Mouse (Mus musculus) heart, adult 11 months (tissue): Measurements from ENCODE around the gene Mapkapk5.
"Not testable (repeated sequence)": the region's sequence is repeated elsewhere in the genome, so short reads cannot be mapped to it uniquely, and the experiment has no call there.

Experiments
- DNase-seq: peaks from one replicate; pipeline ENCODE4 v3.0.0; 2022

The Mapkapk5 gene

DNA sequence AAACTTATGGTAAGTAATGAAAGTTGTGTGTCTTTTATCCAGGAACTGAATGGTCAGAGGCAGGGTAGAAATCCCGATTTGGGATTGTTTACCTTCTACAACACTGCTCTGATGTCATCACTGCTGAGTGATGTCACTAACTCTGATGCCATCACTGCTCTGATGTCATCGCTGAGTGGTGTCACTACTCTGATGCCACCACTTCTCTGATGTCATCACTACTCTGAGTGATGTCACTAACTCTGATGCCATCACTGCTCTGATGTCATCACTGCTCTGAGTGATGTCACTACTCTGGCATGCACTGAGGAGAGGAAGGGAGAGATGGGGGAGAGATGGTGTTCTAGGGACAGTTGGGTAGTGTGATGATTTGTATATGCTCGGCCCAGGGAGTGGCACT, 16.7 kb upstream of the Mapkapk5 start:
- no peak for DNase-seq

DNA sequence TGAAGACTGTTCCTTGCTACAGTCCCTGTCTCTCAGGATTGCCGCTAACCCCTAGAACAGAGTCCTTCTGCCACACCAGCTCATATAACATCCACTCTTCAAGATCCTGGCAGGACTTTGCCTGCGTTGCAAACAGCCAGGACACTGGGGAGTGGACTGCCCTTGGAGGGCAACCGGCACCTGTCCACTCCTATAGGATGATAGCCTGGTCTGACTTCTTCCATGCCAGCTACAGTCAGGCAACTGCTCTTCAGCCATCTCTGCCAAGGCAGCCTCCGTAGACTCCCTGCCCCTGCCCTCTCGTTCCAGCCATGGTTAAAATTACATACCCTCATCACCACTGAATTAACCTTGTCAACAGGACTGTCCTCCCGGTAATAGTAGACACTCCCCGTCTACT, 3.5 kb upstream of the Mapkapk5 start:
- DNase-seq = no peak

DNA sequence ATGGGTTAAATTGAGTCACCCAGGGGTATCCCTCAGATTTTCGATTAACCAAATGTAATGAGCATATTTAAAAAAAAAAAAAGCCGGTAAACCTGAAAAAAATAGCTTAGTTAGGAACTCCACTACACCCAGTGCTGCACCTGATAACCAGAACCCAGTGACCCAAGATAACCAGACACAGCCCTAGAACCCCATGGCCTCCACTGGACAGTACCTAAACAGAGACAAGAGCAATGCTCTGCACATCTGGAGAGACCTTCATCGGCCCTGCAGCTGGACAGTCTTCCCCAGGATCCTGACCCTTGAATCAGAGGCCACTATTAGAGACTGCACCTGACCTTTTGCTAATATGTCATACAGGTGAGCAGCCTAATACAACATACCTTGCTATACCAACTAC, 1.4 kb upstream of the Mapkapk5 start:
- DNase-seq = no peak

DNA sequence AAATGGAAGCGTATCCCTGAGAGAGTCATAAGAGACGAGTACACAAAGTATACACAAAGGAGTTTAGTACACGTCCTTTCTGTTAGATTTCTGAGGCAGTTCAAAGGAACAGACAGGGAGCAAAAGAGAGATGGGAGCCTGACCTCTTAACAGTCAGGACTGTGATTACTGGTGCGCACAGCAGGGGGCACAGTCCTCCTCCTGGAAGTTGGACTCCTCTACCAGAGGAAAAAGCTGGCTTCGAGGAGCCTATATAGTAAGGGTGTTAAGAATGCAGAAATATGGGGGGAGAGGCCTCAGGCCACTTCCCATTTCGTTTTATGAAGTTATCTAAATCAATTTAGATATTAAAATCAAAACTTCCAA, 808 bp upstream of the Mapkapk5 start:
- DNase-seq = no peak

DNA sequence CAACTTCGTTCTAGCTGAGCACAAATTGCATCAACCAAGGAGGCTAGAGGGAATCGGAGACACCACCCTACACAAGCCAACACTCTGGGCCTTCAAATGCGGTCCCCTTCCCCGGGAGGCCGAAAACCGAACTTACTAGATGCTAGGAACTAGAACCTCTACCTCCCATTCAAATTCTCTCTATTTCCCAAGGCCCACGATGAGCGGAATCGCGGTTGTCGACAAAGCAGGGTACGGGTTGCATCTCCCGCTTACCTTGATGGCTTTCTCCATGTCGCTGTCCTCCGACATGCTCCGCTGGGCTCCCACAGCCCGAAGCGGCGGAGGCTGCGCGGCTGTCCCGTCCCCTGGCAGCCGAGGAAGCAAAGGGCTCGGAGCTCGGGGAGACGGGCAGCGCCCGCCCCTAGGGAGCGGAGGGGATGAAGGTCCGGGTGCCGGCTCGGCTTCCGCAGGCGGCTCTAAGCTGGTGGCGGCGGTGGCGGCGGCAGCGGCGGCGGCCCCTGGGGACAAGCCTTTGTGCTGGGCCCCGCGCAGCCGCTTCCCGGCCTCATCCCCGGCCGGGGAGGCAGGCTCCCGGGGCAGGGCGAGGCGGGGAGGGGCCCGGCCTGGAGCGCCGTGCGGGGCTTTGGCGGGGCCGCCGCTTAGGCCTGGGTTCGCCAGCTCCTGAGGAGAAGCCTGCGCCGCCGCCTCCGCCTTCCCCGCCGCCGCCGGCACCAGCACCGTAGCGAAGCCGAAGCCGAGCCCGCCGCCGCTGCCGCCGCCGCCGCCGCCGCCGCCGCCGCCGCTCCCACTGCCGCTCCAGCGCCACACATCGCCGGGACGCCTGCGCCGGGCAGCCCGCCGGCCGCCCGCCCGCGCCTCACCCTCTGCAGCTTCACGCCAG, 554 bp downstream of the Mapkapk5 start, which contains the start of the genes Adam1a and Gm42878:
Gene Adam1a, minus strand, starts transcription at position 573 of the 883 bp plus-strand sequence.
Gene Gm42878, minus strand, starts transcription at position 573 of the 883 bp plus-strand sequence.
- peak; percentile 95 for DNase-seq

DNA sequence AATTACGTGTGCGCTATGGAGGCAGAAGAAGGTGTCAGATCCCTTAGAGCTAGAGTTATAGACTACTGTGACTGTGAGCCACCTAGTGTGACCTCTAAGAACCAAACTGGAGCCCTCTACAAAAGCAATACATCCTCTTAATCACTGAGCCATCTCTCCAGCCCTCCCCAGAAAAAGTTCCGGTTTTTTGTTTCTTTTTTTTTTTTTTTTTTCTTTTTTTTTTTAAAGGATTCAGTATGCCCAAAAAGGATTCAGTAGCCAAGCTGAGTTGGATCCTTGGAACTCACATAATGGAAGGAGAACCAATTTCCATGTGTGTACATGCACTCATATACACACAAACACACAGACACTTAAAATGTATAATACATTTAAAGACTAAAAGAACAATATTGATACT, 2.3 kb downstream of the Mapkapk5 start:
- no peak for DNase-seq

DNA sequence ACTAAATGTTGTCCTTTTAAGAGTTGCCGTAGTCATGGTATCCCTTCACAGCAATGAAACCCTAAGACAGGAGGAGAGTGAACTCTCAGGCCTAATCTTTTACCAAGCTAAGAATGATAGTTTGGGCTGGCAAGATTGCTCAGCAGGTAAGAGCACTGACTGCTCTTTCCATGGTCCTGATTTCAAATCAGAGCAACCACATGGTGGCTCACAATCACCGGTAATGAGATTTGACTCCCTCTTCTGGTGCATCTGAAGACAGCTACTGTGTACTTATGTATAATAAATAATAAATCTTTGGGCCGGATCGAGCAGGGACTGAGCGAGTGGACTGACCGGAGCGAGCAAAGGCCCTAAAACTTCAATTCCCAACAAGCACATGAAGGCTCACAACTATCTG, 4.5 kb downstream of the Mapkapk5 start:
- DNase-seq = no peak

DNA sequence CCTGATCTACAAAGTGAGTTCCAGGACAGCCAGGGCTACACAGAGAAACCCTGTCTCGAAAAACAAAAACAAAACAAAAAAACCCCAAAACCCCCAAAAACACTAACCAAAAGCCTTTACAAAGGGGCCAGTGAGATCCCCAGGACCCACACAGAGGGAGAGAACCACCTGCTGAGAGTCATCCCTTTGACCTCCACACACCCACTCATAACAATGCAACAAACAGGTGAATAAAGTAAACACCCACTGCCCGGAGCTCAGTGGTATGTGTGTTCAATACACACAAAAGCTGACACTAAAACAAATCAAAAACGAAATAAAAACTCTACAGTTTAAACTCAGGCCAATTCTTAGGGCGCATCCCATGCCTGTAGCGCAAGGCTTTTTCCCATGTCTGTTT, 5.6 kb downstream of the Mapkapk5 start:
- no peak for DNase-seq

DNA sequence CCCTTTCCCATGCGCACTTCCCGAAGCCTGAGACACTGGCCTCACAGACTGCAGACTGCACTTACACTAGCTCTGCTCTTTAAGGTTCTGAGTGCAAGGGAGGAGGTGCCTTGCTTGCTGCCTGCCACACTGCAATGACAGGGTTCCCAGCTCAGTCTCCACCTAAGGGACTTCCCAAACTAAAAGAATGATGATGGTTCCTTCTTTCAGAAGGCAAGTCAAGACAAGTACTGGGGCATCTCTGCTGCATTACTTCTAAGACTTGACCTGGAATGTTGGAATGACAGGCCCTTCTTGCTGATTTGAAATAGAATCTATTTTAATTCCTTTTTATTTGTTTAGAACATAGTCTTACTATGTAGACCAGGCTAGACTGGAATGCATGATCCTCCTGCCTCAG, 8.1 kb downstream of the Mapkapk5 start:
- DNase-seq = no peak

DNA sequence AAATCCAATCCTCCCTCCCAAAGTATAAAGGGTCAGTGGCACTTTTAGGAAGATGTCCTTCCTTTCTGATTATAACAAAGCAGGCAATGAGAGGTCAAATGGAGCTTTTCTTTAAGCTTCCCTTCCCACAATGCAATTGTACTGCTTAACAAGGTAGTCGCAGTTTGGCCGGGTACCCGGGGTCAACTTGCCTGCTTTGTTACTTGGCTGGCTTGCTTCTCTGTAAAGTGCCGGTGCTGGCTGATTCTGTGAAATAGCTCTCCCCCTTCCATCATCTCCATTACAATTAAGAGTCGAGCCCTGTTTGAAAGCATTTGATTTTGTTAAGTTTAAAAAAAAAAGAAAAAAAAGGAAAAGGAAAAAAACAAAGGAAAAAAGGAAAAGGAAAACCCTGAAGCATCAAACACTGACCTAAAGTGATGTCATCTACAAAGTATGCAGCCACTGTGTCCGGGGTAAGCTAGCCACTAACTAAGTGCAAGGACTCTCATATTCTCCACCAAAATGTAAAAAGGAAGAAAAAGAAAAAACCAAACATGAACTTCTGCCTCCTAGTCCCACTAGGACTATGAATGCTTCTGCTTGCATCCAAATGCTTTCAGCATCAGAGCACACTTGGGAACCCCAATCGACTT, 8.7 kb downstream of the Mapkapk5 start:
- no peak for DNase-seq

DNA sequence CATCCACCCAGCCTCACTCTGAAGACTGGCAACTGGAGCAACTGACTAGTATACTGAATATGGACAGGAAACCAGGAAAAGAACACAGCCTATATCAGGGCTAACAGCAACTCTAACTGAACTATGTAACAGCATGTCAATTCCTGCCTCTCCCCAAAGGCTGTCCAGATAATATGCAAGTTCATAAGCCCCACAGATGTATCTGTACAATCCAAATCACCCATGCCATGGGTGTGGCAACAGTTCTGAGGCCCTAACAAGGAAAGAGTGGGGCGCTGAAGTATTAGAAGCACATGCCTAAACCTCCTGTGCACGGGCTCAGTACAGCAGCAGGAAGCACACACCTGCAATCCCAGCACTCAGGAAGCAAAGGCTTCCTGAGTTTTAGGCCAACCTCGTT, 10.6 kb downstream of the Mapkapk5 start:
- no peak for DNase-seq

DNA sequence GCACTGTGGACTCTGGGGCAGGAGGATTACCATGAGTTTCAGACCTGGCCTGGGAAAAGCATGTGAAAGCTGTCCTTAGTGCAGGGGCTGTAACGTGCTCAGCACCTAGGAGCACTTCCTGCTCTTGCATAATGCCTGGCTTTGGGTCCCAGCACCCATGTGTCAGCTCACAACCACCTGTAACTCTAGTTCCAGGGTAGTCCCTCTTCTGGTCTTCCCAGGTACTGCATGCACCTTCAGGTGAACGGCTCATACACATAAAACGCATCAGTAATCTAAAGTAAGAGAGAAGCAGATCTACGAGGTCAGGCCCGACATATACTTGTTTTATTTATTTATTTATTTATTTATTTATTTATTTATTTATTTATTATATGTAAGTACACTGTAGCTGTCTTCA, 11.2 kb downstream of the Mapkapk5 start:
- DNase-seq = no peak

DNA sequence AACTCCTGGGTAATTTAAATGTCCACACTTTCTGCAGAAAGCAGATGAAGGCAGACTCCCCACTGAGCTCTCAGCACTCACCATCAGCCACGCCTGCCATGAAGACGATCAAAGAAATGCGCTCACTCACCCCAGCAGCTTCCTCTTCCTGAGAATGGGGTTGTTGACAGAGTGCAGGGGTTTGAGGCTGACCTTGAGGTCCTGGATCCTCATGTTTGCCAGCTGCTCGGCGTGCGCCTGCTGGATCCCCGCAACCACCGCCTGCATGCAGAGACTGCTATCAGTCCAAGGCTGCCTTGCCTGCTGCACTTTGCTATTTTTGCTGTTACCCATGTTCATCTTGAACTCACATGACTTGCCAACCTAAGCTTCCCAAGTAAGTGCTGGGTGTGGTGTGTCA, 18.7 kb downstream of the Mapkapk5 start:
- DNase-seq = peak; percentile 95

DNA sequence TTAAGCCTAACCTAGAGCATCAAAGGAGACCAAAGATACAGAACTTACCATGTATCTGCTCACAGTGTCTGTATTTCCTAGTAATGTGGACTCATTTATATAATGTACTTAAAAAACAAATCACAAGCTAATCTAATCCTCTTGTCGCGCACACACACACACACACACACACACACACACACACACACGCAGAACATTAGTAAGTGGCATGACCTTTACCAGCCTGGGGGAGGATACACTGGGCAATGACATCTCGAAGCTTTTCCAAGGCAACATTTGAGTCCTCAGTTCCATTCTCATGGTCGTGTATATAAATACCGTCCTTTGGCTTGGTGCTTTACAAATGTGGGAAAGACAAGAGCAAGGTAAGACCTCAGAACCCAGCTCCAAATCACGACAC, 19.2 kb downstream of the Mapkapk5 start:
- no peak for DNase-seq

DNA sequence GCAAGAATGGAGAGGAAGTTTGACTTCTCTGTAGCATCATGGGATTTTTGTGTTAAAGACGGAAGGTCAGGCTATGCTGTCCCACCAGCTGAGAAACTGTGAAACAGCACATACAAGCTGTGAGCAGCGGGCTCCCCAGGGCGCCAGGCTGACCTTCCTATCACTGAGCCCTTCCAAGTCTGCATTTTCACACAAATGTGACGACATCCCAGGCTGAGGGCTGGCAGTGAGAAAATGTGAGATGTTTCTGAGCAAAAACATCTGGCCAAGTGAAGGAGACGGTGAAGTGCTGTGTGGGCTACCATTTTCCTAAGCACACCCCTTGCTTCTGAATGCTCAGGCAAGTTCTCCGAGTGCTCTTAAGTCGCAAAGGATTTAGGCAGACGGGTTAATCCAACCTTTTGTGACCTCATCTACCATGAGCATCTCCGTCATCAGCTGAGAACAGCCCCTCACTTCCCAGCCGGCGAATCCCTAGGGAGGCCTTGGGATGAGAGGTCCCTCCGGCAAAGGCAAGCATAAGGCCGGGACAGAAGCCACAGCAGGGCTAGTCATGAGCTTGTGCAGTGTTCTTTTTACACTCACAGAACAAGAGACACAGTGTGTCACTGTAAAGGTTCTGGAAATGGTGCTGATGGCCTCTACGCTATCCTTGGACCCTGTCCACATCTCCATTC, 19.8 kb downstream of the Mapkapk5 start:
- DNase-seq = peak; percentile 92

DNA sequence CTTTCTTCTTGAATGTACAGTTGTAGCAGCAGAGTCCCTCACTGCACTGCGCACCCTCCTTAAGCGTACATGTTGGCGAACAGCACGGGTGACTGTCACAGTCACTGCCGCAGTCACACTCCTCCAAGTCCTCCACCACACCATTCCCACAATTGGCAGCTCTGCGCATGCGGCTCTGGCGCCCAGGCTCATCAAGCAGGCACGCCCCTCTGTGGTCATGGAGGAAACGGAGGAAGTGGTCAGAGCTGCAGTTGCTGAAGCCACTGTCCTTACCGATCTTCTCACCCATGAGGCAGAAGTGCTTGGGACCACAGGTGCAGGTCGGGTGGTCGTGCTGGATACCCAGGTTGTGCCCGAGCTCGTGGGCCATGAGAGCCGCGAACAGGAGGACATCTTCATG, 25.9 kb downstream of the Mapkapk5 start:
- not testable (repeated sequence) for DNase-seq

DNA sequence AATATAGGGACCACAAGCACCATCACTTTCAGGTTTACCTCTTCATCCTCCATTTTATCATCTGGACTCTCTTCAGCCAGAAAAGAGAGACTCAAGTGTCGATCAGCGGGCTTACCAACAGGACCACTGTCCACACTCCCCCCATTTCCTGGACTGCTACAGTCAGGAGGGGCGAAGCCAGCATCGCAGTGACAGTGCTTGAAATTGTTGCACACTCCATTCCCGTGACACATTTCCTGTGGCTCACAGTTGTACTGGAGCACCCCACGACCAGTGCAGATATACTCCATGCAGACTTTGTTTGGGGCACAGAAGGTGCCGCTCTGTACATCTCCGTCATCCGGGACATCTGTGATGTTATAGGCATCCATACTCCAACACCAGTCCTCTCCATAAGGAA, 26.7 kb downstream of the Mapkapk5 start:
- DNase-seq = no peak

DNA sequence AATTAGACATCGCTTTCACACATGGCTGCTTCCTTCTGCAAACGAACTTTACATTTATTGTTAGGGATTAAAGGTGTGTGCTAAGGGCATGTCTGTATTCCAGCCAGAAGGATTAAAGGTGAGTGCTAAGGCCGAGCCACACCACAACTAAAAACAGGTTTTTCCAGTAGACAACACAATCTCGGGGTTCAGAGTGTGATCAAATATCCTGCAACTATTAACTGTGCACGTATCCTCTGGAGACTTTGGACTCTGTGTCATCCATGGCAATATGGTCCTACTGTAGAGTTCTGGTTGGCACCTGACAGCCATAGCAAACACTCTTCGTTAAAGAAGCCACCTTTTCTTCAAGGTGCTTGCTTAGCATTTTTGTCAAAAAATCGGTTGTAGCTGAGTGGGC, 35.7 kb downstream of the Mapkapk5 start:
- DNase-seq = no peak

DNA sequence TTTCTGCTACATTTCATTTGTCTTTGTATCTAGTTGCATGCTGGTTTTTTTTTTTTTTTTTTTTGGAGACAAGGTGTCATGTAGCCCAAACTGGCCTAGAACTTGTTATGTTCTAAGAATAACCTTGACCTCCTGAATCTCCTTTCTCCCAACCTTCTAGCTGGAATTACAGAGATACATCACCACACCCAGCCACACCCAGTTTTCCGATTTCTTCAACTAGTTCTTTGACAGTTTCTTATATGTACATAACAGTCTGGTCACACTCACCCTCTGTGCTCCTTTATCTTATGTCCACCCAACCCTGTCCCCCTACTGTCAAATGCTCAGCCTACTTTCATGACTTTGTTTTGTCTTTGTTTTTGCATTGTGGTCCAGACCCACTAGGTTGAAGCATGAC, 38.9 kb downstream of the Mapkapk5 start:
- no peak for DNase-seq

DNA sequence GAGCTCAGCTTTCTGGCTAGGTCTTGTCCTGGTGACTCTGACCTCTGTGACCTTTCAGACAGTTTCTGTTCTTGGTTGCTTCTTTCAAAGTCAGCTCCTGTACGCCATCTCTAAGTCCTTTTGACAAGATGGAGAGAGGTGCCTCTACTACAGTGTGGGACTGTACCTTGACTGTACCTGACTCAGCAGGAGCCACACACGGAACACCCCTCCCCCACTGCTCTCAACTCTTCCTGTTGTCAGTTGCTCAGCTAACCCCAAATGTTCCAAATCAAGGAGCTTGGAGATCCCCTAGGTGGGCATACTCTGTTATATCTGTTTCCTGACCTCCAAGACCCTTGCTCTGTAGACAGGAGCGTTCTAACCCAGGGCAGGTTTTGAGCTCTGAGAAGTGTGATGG, 42.5 kb downstream of the Mapkapk5 start, which contains the start of gene Adam1b:
Gene Adam1b, minus strand, starts transcription at position 205 of the 400 bp plus-strand sequence.
- DNase-seq = no peak

DNA sequence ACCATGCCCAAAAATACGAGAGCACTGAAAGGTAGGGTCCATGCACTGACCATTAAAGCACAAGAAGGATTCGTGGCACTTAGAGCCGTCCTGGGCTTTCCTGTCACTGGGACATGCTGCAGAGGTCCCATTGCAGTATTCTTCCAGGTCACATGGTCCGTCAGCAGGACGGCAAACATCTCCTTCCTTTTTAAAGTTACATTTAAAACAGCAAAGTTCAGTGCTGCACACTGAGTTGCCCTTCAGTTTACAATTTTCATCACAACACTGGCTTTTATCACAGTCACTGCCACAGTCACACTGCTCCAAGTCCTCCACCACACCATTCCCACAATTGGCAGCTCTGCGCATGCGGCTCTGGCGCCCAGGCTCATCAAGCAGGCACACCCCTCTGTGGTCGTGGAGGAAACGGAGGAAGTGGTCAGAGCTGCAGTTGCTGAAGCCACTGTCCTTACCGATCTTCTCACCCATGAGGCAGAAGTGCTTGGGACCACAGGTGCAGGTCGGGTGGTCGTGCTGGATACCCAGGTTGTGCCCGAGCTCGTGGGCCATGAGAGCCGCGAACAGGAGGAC, 44.2 kb downstream of the Mapkapk5 start:
- not testable (repeated sequence) for DNase-seq

DNA sequence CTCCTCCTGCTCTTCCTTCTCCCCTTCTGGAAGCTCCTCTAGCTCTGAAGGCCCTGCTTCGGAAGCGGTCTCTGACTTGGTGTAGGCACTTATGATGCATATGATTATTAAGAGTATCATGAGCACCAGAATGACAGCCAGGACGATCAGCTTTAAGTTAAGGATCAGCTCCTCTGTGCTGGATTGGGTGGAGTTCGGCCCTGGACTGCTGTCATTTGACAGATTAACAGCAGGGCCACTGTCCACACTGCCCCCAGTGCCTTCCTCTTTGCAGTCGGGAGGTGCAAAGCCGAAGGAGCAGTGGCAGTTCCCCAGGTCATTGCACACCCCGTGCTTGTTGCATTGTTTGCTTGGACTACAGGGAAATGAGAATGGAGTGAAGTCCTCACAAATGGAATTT, 45.0 kb downstream of the Mapkapk5 start:
- DNase-seq = no peak

DNA sequence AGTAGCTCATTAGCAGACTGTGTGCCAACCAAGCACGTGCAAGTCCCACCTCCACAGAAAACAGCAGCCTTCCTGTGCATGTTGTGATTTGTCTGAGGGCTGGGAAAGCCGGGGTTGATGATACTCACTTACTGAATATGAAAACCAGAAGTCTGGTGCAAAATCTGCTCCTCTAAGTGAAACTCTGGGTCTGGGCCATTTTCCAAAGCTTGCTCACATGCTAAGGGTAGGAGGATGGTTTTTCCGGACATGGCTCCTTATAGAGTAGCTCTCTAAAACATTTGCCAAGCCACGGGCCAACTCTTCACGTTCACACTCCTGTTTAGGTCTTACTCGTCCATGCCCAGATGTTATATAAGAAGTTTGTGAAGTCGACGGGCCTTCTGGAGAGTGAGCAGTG, 52.4 kb downstream of the Mapkapk5 start:
- no peak for DNase-seq
